Mouse (Mus musculus): ENCODE data around the gene Gm28048.

DNA sequence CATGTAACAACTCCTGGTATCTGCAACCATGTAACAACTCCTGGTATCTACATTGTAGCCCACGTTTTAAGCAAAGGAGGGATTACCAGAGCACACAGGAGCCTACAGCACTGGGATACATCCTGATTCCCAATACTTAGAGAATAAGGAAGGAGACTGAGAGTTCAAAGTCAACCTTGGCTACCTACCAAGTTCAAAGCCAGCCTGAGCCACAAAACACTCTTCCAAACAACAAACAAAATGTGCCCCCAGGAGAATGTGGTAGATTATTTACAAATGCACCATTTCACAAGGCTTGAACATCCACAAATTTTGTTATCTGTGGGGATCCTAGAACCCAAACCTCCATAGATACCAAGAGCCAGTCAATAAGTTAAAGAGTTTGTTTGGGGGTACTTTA is 143.5 kb downstream of the Gm28048 start:
- TF ChIP-seq POLR2A (IDR thresholded peaks at IDR 0.05; ENCODE audit: extremely low read depth, insufficient read depth, low read length), result no peak
- no peak for TF ChIP-seq CTCF (IDR thresholded peaks at IDR 0.05; ENCODE audit: low read depth, low read length)
